Mouse (Mus musculus) forebrain, embryonic 14.5 days (tissue): ENCODE data around the gene Thada. TPM values are rescaled to one million over a fixed set of nuclear protein-coding genes. Genes with fewer than 3 reads are reported as not detected.

Experiments
- ATAC-seq: fragments of 200-750 bp; cut with Nextera tagmentation; 2 replicates; pipeline ENCODE4 v1.8.0; 2017; ENCODE audit warnings: mild to moderate bottlenecking, moderate library complexity
- DNase-seq: peaks from one replicate; pipeline ENCODE4 v3.0.0-alpha.2; 2015; ENCODE audit warnings: low spot score
- H3K27ac ChIP-seq: fragments of 300-500 bp; sonication (generic); 2 replicates; pipeline ENCODE4 v1.5.1; 2014; ENCODE audit warnings: low read depth, mild to moderate bottlenecking, control low read depth, low read length, moderate library complexity
- H3K27me3 ChIP-seq: fragments of 300-500 bp; sonication (generic); replicated peaks from 2 replicates; pipeline ENCODE4 v1.6.1; 2014; ENCODE audit warnings: low read length, control low read depth, mixed read lengths; ENCODE audit not compliant: control insufficient read depth, insufficient read depth
- H3K36me3 ChIP-seq: fragments of 300-500 bp; sonication (generic); 2 replicates; pipeline ENCODE4 v1.6.1; 2014; ENCODE audit warnings: low read length, control low read depth; ENCODE audit not compliant: control insufficient read depth, insufficient read depth
- H3K4me1 ChIP-seq: fragments of 300-500 bp; sonication (generic); 2 replicates; pipeline ENCODE4 v1.6.1; 2014; ENCODE audit warnings: antibody characterized with exemption, low read length, control low read depth; ENCODE audit not compliant: control insufficient read depth, insufficient read depth
- H3K4me2 ChIP-seq: fragments of 300-500 bp; sonication (generic); 2 replicates; pipeline ENCODE4 v1.6.1; 2014; ENCODE audit warnings: mild to moderate bottlenecking, control low read depth, low read length
- H3K4me3 ChIP-seq: fragments of 300-500 bp; sonication (generic); 2 replicates; pipeline ENCODE4 v1.5.1; 2014; ENCODE audit warnings: low read depth, low read length, control low read depth
- H3K9ac ChIP-seq: fragments of 300-500 bp; sonication (generic); 2 replicates; pipeline ENCODE4 v1.6.1; 2014; ENCODE audit warnings: mild to moderate bottlenecking, low read length, control low read depth, moderate library complexity
- H3K9me3 ChIP-seq: fragments of 300-500 bp; sonication (generic); replicated peaks from 2 replicates; pipeline ENCODE4 v1.6.1; 2016; ENCODE audit warnings: low read length, control low read depth, mixed read lengths; ENCODE audit not compliant: control insufficient read depth
- WGBS: fragments of 180-500 bp; shearing (Covaris S2); extraction: QIAGEN DNeasy Blood & Tissue Kit; methylation state at CpG from one replicate; pipeline ENCODE4 v1.1.7; 2014; 5-methylcytosine and 5-hydroxymethylcytosine counted together
- polyA plus RNA-seq: library from polyadenylated mRNA; unstranded; fragments of >200 nt; fragmentation: Nextera tagmentation; extraction: Ambion mirVana; gene quantifications from 2 replicates; pipeline ENCODE4 v1.2.1, GENCODE M21; 2014

Thada gene
- polyA plus RNA-seq, 1 experiment from 2014 or later = 4.0 TPM

DNA sequence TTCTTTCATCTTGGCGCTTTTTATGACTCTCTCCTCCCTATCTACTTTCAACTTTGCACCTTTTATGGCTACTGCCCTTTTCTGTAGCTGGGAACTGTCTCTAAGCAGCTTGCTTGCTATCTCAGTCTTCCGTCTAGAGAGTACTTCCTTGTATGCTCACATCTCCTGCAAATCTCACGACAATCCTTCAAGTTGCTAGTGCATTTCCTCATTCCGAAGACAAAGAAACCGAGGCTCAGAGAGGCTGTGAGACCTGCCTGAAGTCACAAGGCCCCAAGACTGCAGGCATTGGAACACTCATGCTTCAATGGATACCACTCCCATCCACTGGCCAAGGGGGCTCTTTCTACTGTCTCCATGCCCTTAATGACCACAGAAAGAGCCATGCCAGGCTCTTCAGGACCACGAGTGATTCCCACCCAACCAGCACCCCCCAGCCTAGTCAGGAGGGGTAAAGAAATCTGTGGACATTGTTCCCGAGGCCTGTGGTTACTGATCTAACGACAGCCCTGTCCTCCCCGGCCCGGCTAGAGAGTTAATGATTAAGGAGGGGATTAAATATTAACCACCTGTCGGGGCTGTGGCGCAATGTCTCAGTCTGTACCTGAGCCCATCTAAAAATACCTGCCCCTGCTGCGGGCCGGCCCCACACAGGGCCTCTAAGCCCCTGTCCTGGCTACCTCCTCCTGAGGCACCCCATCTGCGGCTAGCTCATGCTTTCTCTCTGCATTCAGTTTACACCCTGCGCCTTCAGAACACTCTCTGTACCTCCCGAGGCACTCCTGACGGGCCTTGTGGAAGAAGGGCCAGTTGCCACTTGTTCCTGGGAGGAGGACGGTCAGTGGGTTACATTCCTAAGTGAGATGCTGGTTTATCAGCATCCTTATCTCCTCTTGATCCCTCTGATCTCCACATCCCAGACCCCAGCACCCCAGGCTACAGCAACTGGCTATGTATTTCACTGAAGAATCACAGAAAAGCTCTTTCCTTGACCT lies 309.0 kb downstream of the Thada start:
- H3K4me2 ChIP-seq = no peak overlapping the region
- DNase-seq = no peak
- 32% methylated on average over 19 of the region's 19 CpGs for WGBS

DNA sequence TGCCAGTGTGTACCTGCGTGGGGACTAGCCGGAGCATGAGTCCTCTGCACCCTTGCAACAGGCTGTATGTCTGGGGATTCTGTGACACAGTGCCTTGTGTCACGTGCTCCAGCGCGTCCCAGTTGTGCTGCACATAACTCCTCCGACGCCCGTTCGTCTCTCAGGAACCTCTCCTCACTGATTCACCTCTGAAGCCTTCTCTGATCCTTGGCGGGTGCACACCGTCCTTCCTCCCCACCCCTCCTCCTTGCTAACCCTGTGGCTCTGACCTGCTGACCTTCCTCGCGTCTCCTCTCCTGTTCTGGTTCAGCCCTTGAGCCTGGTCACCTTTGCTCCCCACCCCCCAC lies 309.8 kb downstream of the Thada start:
- DNase-seq (no peak), ATAC-seq (no peak)
- Histone ChIP-seq H3K9ac (no peak overlapping the region), H3K27ac (no peak overlapping the region), H3K36me3 (no peaks in the 10 kb centered on the region), H3K9me3 (no peaks in the 10 kb centered on the region), H3K4me3 (no peak overlapping the region), H3K4me2 (no peak overlapping the region), H3K4me1 (no peaks in the 10 kb centered on the region), H3K27me3 (no peaks in the 10 kb centered on the region)
- 63% methylated on average over 13 of the region's 13 CpGs for WGBS

More for the DNA sequence above, 309.0 kb downstream of the Thada start:
- Histone ChIP-seq H3K9ac (no peak overlapping the region), H3K27ac (no peak overlapping the region), H3K4me3 (no peak overlapping the region), H3K4me1 (no peaks in the 10 kb centered on the region), H3K36me3 (no peaks in the 10 kb centered on the region), H3K27me3 (no peaks in the 10 kb centered on the region), H3K9me3 (no peaks in the 10 kb centered on the region)
- ATAC-seq = no peak

DNA sequence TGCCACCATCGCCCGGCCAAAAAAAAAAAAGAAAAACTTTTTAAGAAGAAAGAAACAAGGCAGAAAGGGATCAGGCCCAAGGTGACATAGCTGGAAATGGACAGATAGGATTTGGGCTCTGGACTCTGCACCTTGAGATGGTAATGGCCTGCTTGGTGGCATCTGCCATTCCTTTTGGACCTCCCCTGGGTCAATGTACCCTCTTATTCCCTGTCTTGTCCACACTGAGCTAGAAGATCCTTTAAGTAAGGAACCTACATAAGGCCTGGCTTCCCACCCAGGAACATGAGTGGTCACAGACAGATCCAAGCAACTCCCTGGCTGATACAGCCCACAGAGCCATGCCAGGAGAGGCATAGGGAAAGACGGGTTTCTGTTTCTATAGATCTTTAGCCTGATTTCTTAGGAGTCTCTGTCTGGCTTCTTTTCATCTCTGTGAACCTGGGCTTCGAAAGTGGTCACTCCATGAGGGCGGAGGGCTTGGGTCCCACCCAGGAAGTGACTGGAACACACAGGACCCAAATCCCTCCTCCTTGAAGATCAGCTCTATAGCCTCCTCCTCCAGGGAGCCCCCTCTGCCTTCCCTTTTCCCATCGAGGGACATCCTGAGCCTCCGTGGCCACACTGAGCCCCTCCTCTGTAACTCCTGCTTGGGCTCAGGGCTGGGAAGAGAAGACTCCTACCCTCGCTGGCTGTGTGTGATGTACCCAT lies 310.3 kb downstream of the Thada start:
- Histone ChIP-seq H3K9me3 (no peaks in the 10 kb centered on the region), H3K27ac (no peak overlapping the region), H3K27me3 (no peaks in the 10 kb centered on the region), H3K4me1 (no peaks in the 10 kb centered on the region), H3K9ac (no peak overlapping the region), H3K36me3 (no peaks in the 10 kb centered on the region), H3K4me2 (no peak overlapping the region), H3K4me3 (no peak overlapping the region)
- ATAC-seq (no peak), DNase-seq (no peak)
- 82% methylated on average over 8 of the region's 8 CpGs for WGBS

- no peaks in the 10 kb centered on the region for H3K4me1 ChIP-seq
- WGBS = 92% methylated on average over 6 of the region's 6 CpGs
- no peak overlapping the region for H3K4me3 ChIP-seq
- no peak overlapping the region for H3K9ac ChIP-seq
- DNase-seq (no peak), ATAC-seq (no peak)
- H3K27me3 ChIP-seq = no peaks in the 10 kb centered on the region
- H3K36me3 ChIP-seq = no peaks in the 10 kb centered on the region
- H3K4me2 ChIP-seq = no peak overlapping the region
- no peak overlapping the region for H3K27ac ChIP-seq
- no peaks in the 10 kb centered on the region for H3K9me3 ChIP-seq
Observed at GRCm38 (mm10) chr17:84155029-84155338, 311.0 kb downstream of the Thada start.

DNA sequence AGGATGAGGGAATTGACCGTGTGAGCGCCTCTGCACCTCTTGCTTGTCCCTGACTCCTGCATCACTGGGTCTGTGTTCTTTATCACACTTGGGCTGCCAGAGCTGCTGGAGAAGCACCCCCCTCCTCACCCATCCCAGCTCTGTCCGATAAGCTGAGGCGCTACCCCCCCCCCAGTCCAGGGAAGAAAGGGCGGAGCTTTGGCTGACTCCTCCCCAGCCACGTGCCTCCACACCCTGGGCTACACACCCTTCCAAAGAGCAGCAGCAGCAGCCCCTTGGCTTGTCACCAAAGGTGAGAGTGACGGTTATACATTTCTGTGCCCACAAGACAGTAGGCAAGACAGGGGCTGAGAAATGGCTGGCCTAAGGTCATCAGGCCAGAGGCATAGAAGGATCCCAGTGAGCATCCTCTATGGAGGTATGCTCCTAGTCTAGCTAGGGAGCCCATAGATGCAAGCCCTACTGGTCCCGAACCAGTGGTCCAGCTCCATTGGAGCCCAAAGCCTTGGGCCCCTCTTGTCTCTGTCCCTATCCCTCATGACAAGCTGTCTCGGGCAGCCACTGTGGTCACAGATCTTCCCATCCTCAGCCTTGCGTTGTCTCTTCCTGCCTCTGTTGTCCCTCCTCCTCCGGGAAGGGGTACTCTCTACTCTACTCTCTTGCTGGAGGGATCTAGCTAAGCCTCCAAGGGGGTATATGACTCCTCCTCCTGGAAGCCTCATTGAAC lies 311.5 kb downstream of the Thada start:
- Histone ChIP-seq H3K4me3 (no peak overlapping the region), H3K9me3 (no peaks in the 10 kb centered on the region), H3K27me3 (no peaks in the 10 kb centered on the region), H3K36me3 (no peaks in the 10 kb centered on the region), H3K9ac (no peak overlapping the region), H3K27ac (no peak overlapping the region), H3K4me2 (no peak overlapping the region), H3K4me1 (peaks cover 4% of the 10 kb centered on the region; the same call in 1 of the 2 replicates)
- DNase-seq (no peak), ATAC-seq (no peak)
- WGBS = 90% methylated on average over 11 of the region's 11 CpGs

- no peak for ATAC-seq
- no peak overlapping the region for H3K27ac ChIP-seq
- peaks cover 16% of the 10 kb centered on the region for H3K4me1 ChIP-seq
- H3K36me3 ChIP-seq = no peaks in the 10 kb centered on the region
- no peak overlapping the region for H3K4me3 ChIP-seq
- no peak overlapping the region for H3K9ac ChIP-seq
- H3K4me2 ChIP-seq = no peak overlapping the region
- WGBS = 91% methylated on average over 12 of the region's 12 CpGs
- DNase-seq = no peak
- no peaks in the 10 kb centered on the region for H3K9me3 ChIP-seq
- no peaks in the 10 kb centered on the region for H3K27me3 ChIP-seq
Observed at GRCm38 (mm10) chr17:84152976-84153786, 312.8 kb downstream of the Thada start.

DNA sequence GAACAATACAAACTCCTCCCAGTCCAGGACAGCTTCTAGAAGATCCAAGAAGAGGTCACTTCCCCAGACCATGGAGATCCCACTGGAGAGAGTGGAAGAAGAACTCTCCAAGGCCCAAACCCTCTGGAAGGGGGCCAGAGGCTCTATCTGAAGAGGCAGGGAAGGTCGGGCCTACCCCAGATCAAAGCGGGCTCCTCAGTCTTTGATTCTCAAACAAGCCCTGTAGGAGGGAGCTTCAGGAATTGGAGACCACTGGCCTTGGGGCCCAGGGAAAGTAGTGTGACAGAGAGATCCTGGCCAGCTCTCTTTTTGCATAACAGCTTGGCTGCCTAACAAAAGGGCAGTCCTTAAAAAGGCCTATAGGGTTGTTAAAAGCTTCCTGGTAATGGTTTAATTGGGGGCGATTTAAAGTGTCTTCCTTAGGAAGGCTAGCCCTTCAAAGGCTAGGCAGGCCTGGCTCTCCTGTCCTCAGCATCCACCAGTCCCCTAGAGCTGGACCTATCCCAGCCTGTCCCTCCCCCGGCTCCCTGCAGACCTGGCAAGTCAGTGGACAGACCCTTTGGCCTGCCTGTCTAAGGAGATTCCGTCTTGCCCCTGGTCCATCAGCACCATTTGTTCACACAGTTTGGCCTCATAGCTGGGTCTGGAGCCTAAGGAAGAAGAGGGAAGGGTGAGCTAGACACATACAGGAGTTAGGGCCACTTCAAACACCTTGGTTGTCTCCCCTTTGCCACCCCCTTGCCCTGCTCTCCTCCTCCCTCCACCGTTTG lies 313.6 kb downstream of the Thada start:
- Histone ChIP-seq H3K4me2 (no peak overlapping the region), H3K27ac (no peak overlapping the region), H3K27me3 (no peaks in the 10 kb centered on the region), H3K4me3 (no peak overlapping the region), H3K4me1 (peaks cover 16% of the 10 kb centered on the region), H3K36me3 (no peaks in the 10 kb centered on the region), H3K9ac (no peak overlapping the region), H3K9me3 (no peaks in the 10 kb centered on the region)
- no peak for ATAC-seq
- 35% methylated on average over 6 of the region's 6 CpGs for WGBS
- peak; percentile 32 for DNase-seq

- Histone ChIP-seq H3K4me2 (no peak overlapping the region), H3K4me3 (no peak overlapping the region), H3K36me3 (no peaks in the 10 kb centered on the region), H3K9ac (no peak overlapping the region), H3K27me3 (no peaks in the 10 kb centered on the region), H3K27ac (no peak overlapping the region), H3K9me3 (no peaks in the 10 kb centered on the region), H3K4me1 (peaks cover 16% of the 10 kb centered on the region)
- 87% methylated on average over 6 of the region's 6 CpGs for WGBS
- ATAC-seq (no peak), DNase-seq (no peak)
Observed at GRCm38 (mm10) chr17:84151306-84151705, 314.7 kb downstream of the Thada start.
